Mouse (Mus musculus) ES-CJ7 (cell line): ENCODE measurements around the gene Gm4778.
A peak's percentile ranks its signal among the peaks of the same experiment; 100 is the strongest.
"Not testable (repeated sequence)": the region's sequence is repeated elsewhere in the genome, so short reads cannot be mapped to it uniquely, and the experiment has no call there.

ENCODE experiments used
- DNase-seq: peaks from one replicate; pipeline ENCODE4 v3.0.0; 2011; ENCODE audit warnings: low read depth, low spot score

Gene Gm4778

DNA sequence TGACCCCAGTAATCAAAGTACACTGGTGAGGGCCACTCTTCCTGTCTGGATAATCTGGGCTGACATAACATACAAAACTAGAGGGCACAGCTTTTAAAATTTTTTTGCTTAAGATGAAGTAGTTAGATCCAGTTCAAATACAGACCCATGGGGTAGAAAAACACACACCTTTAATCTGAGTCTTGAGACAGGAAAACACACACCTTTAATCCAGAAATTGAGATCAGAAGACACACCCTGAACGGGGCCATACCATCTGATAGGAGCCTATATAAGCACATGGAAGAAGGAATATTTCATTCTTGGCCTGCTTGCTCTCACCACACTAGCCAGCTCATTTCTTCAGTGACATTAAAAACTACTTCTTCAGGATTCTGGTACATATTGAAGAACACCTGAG, at the start of gene Gm4778:
Gene Gm4778, plus strand, starts transcription at position 301 of the 400 bp plus-strand sequence.
- DNase-seq: not testable (repeated sequence)

DNA sequence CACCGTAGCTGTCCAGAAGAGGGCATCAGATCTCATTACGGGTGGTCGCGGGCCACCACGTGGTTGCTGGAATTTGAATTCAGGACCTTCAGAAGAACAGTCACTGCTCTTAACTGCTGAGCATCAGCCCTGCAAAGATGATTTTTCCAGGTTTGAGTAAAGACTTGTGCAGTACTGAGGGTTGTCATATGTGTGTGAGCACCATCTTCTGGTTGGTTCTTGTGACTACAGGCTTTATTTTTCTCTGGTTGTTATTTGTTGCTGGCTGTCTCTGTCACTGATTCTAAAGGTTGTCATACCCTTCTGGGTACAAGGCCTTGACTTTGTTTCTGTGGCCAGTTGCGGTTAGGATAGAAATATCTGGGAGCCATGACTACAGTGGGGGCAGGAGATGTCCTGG, 3.2 kb upstream of the Gm4778 start:
- DNase-seq: peak; percentile 51

DNA sequence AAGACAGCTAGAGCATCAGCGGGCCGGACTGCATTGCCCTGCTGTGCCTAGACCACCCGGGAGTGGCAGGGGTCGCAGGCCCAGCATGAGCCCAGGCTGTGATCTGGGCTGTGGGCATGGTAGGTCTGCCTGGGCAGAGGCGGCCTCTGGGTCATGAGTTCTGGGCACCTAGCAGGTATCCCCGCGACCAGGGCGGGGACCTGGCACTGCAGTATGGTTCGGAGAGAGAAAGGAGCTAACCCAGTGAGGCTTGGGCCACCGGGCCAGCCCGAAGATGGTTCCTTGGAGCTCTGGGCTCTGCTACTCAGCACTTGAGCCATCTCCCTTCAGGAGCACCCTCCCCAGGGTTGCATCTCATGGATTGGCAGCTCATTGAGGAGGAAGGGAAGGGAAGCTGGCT, 12.2 kb downstream of the Gm4778 start:
- no peak for DNase-seq

DNA sequence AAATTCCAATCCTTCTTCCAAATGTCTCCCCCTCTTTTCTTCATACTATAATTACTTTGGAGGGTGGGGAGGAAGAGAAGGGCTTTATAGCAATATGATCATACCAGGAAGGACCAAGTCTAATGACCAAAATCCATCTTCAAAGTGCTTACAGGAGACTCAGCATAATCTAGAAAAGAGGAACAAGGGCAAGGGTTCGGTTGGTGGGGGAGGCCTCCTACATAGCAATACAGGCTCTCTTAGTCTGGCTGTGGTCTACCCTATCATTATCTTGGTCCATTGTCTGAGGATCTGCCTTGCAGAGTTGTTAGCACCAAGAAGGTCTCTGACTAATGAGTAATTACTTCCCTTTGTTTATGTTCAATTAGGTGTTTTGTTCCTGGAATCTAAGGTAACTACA, 41.6 kb downstream of the Gm4778 start:
- no peak for DNase-seq

GRCm38 (mm10) chr3:94306975-94307374, 43.1 kb downstream of the Gm4778 start:
- peak; percentile 66 for DNase-seq

GRCm38 (mm10) chr3:94309633-94310363, 46.0 kb downstream of the Gm4778 start, which contains the start of gene Them4:
Them4 (plus strand) TSS chr3:94310089.
- peak; percentile 98 for DNase-seq

DNA sequence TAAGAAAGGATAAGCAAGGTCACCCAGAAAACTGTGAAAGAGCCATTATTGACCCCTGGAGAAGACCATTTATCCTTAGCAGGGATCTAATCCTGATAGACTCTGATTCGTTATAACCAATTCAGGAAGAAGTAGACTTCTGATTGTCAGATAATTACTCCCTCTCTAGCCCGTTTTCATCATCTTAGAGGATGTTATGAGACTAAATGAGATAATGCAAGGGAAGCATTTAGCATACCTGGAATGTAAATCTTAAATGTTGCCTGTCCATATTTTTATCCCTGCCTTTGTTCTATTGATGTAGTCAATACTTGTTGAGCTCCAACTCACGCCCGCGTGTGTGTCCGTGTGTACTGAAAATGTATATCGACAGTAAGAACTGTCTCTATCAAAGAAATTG, 46.7 kb downstream of the Gm4778 start:
- no peak for DNase-seq

- DNase-seq: no peak
Measured at GRCm38 (mm10) chr3:94310911-94311310, 47.1 kb downstream of the Gm4778 start.

- DNase-seq: no peak
Measured at GRCm38 (mm10) chr3:94311376-94311775, 47.5 kb downstream of the Gm4778 start.
